Mouse (Mus musculus) hindbrain, postnatal 0 days (tissue): Measurements from ENCODE around the gene Pitpnm1. TPM values are rescaled to one million over a fixed set of nuclear protein-coding genes. Genes with fewer than 3 reads are reported as not detected.

ENCODE experiments used
- ATAC-seq: fragments of 200-750 bp; cut with Nextera tagmentation; 2 replicates; pipeline ENCODE4 v1.8.0; 2017; ENCODE audit warnings: mild to moderate bottlenecking, moderate TSS enrichment, moderate library complexity
- DNase-seq: peaks from one replicate; pipeline ENCODE4 v3.0.0-alpha.2; 2015; ENCODE audit warnings: low spot score
- H3K27ac ChIP-seq: fragments of 300-500 bp; sonication (generic); 2 replicates; pipeline ENCODE4 v1.5.1; 2014; ENCODE audit warnings: mild to moderate bottlenecking
- H3K27me3 ChIP-seq: fragments of 300-500 bp; sonication (generic); 2 replicates; pipeline ENCODE4 v1.6.1; 2014; ENCODE audit warnings: low read length, mixed read lengths; ENCODE audit not compliant: insufficient read depth
- H3K36me3 ChIP-seq: fragments of 300-500 bp; sonication (generic); 2 replicates; pipeline ENCODE4 v1.6.1; 2014; ENCODE audit warnings: low read length, mixed read lengths; ENCODE audit not compliant: insufficient read depth
- H3K4me1 ChIP-seq: fragments of 300-500 bp; sonication (generic); 2 replicates; pipeline ENCODE4 v1.6.1; 2014; ENCODE audit warnings: antibody characterized with exemption, low read length, mixed read lengths; ENCODE audit not compliant: insufficient read depth
- H3K4me2 ChIP-seq: fragments of 300-500 bp; sonication (generic); 2 replicates; pipeline ENCODE4 v1.6.1; 2014; ENCODE audit warnings: low read depth, mild to moderate bottlenecking, low read length, moderate library complexity, mixed read lengths
- H3K4me3 ChIP-seq: fragments of 300-500 bp; sonication (generic); 2 replicates; pipeline ENCODE4 v1.5.1; 2014; ENCODE audit warnings: low read length
- H3K9ac ChIP-seq: fragments of 300-500 bp; sonication (generic); replicated peaks from 2 replicates; pipeline ENCODE4 v1.6.1; 2014; ENCODE audit warnings: mild to moderate bottlenecking, low read length, moderate library complexity, mixed read lengths
- H3K9me3 ChIP-seq: fragments of 300-500 bp; sonication (generic); 2 replicates; pipeline ENCODE4 v1.6.1; 2016; ENCODE audit warnings: low read length, mixed read lengths
- CTCF ChIP-seq: IDR thresholded peaks from 2 replicates; pipeline ENCODE4 v1.5.1; 2016; ENCODE audit warnings: antibody characterized with exemption, control low read depth, low read depth
- WGBS: fragments of 180-500 bp; shearing (Covaris S2); extraction: QIAGEN DNeasy Blood & Tissue Kit; methylation state at CpG from one replicate; pipeline ENCODE4 v1.1.7; 2014; 5-methylcytosine and 5-hydroxymethylcytosine counted together
- polyA plus RNA-seq: library from polyadenylated mRNA; unstranded; fragments of >200 nt; fragmentation: Nextera tagmentation; extraction: Ambion mirVana; gene quantifications from 2 replicates; pipeline ENCODE4 v1.2.1, GENCODE M21; 2015
- total RNA-seq: library from RNA; depleted of rRNA; stranded (reverse); fragments of >200 nt; gene quantifications from 2 replicates; pipeline ENCODE4 v1.2.3, GENCODE M21; 2014

Pitpnm1 gene
- total and polyA plus RNA-seq, 2 experiments from 2014 or later, result 91.9 to 142 TPM

GRCm38 (mm10) chr19:4081394-4081793, 18.4 kb upstream of the Pitpnm1 start, which contains the start of gene Cabp2:
Cabp2 (plus strand) TSS chr19:4081578.
- H3K36me3 ChIP-seq, result no peaks in the 10 kb centered on the region
- no peak for DNase-seq
- no peak within 1 kb of the TSS for H3K4me3 ChIP-seq
- H3K27ac ChIP-seq, result no peak within 1 kb of the TSS
- H3K4me2 ChIP-seq, result no peak within 1 kb of the TSS
- H3K9me3 ChIP-seq, result no peaks in the 10 kb centered on the region
- no peak for TF ChIP-seq CTCF
- H3K4me1 ChIP-seq, result no peaks in the 10 kb centered on the region
- 55% methylated on average over 3 of the region's 3 CpGs for WGBS
- ATAC-seq, result no peak
- H3K9ac ChIP-seq, result no peak within 1 kb of the TSS
- no peaks in the 10 kb centered on the region for H3K27me3 ChIP-seq

GRCm38 (mm10) chr19:4082219-4082965, 17.4 kb upstream of the Pitpnm1 start:
- Histone ChIP-seq H3K27me3 (no peaks in the 10 kb centered on the region), H3K36me3 (no peaks in the 10 kb centered on the region), H3K4me1 (no peaks in the 10 kb centered on the region), H3K4me3 (no peak overlapping the region), H3K9ac (no peak overlapping the region), H3K4me2 (no peak overlapping the region), H3K27ac (no peak overlapping the region), H3K9me3 (no peaks in the 10 kb centered on the region)
- ATAC-seq (no peak), DNase-seq (no peak)
- no peak for TF ChIP-seq CTCF
- WGBS, result 82% methylated on average over 11 of the region's 11 CpGs

- Histone ChIP-seq H3K4me3 (no peak overlapping the region), H3K27me3 (no peaks in the 10 kb centered on the region), H3K9ac (no peak overlapping the region), H3K4me2 (no peak overlapping the region), H3K9me3 (no peaks in the 10 kb centered on the region), H3K4me1 (no peaks in the 10 kb centered on the region), H3K27ac (no peak overlapping the region), H3K36me3 (no peaks in the 10 kb centered on the region)
- ATAC-seq (no peak), DNase-seq (no peak)
- no peak for TF ChIP-seq CTCF
- 79% methylated on average over 7 of the region's 7 CpGs for WGBS
Measured at GRCm38 (mm10) chr19:4083316-4083715, 16.5 kb upstream of the Pitpnm1 start.

GRCm38 (mm10) chr19:4083826-4084225, 16.0 kb upstream of the Pitpnm1 start:
- WGBS, result 36% methylated on average over 8 of the region's 8 CpGs
- Histone ChIP-seq H3K4me1 (no peaks in the 10 kb centered on the region), H3K27me3 (no peaks in the 10 kb centered on the region), H3K9me3 (no peaks in the 10 kb centered on the region), H3K4me2 (no peak overlapping the region), H3K9ac (no peak overlapping the region), H3K36me3 (no peaks in the 10 kb centered on the region), H3K4me3 (no peak overlapping the region), H3K27ac (no peak overlapping the region)
- TF ChIP-seq CTCF, result no peak
- no peak for ATAC-seq
- DNase-seq, result no peak

- TF ChIP-seq CTCF, result peak; percentile 38; the same call in 1 of the 2 replicates
- DNase-seq, result no peak
- no peaks in the 10 kb centered on the region for H3K36me3 ChIP-seq
- WGBS, result 93% methylated on average over 1 of the region's 1 CpGs
- H3K27ac ChIP-seq, result no peak overlapping the region
- H3K4me1 ChIP-seq, result no peaks in the 10 kb centered on the region
- no peak overlapping the region for H3K4me2 ChIP-seq
- no peaks in the 10 kb centered on the region for H3K27me3 ChIP-seq
- no peaks in the 10 kb centered on the region for H3K9me3 ChIP-seq
- no peak overlapping the region for H3K4me3 ChIP-seq
- no peak overlapping the region for H3K9ac ChIP-seq
- ATAC-seq, result no peak
Measured at GRCm38 (mm10) chr19:4084984-4085383, 14.8 kb upstream of the Pitpnm1 start.

GRCm38 (mm10) chr19:4086156-4086555, 13.6 kb upstream of the Pitpnm1 start:
- no peaks in the 10 kb centered on the region for H3K4me1 ChIP-seq
- no peaks in the 10 kb centered on the region for H3K36me3 ChIP-seq
- H3K27ac ChIP-seq, result no peak overlapping the region
- no peaks in the 10 kb centered on the region for H3K27me3 ChIP-seq
- H3K9me3 ChIP-seq, result no peaks in the 10 kb centered on the region
- DNase-seq (no peak), ATAC-seq (no peak)
- no peak overlapping the region for H3K4me2 ChIP-seq
- H3K9ac ChIP-seq, result no peak overlapping the region
- 88% methylated on average over 15 of the region's 15 CpGs for WGBS
- H3K4me3 ChIP-seq, result no peak overlapping the region
- no peak for TF ChIP-seq CTCF

GRCm38 (mm10) chr19:4087090-4087489, 12.7 kb upstream of the Pitpnm1 start:
- Histone ChIP-seq H3K4me3 (no peak overlapping the region), H3K27ac (no peak overlapping the region), H3K36me3 (no peaks in the 10 kb centered on the region), H3K9ac (no peak overlapping the region), H3K4me1 (no peaks in the 10 kb centered on the region), H3K27me3 (no peaks in the 10 kb centered on the region), H3K9me3 (no peaks in the 10 kb centered on the region), H3K4me2 (no peak overlapping the region)
- 94% methylated on average over 5 of the region's 5 CpGs for WGBS
- ATAC-seq (no peak), DNase-seq (no peak)
- no peak for TF ChIP-seq CTCF
